Mouse (Mus musculus): ENCODE measurements around the gene Dspp. TPM values are rescaled to one million over a fixed set of nuclear protein-coding genes. Genes with fewer than 3 reads are reported as not detected.

Gene Dspp
- polyA plus RNA-seq (2012; rRNA removed), result not detected in 2 replicates

- H3K36me3 ChIP-seq (ENCODE audit: control insufficient read depth, insufficient read depth, low read length), result no peaks in the 10 kb centered on the region
- no peaks in the 10 kb centered on the region for H3K4me1 ChIP-seq (replicated peaks; ENCODE audit: control insufficient read depth, insufficient read depth, low read length)
- WGBS, result 91% methylated on average over 7 of the region's 7 CpGs
- TF ChIP-seq POLR2A (IDR thresholded peaks at IDR 0.05; ENCODE audit: control insufficient read depth, extremely low read depth, insufficient read depth, low read length, poor library complexity) (no peak), CTCF (IDR thresholded peaks at IDR 0.05; ENCODE audit: borderline replicate concordance, control insufficient read depth, extremely low read depth, insufficient read depth, low read length, poor library complexity) (no peak)
- no peak for DNase-seq
- H3K4me3 ChIP-seq (ENCODE audit: control insufficient read depth, insufficient read depth, low read length), result no peak within 1 kb of the TSS
- no peaks in the 10 kb centered on the region for H3K27me3 ChIP-seq (ENCODE audit: control insufficient read depth, insufficient read depth, low read length)
- no peak within 1 kb of the TSS for H3K27ac ChIP-seq (ENCODE audit: control insufficient read depth, insufficient read depth, low read length)
Observed at GRCm38 (mm10) chr5:104170412-104170811, at the start of gene Dspp. Gene Dspp, plus strand, starts transcription at chr5:104170712.

GRCm38 (mm10) chr5:104124016-104124658, 46.4 kb upstream of the Dspp start:
- Histone ChIP-seq H3K27ac (ENCODE audit: control insufficient read depth, insufficient read depth, low read length) (no peak overlapping the region), H3K36me3 (ENCODE audit: control insufficient read depth, insufficient read depth, low read length) (no peaks in the 10 kb centered on the region), H3K27me3 (ENCODE audit: control insufficient read depth, insufficient read depth, low read length) (no peaks in the 10 kb centered on the region), H3K4me3 (ENCODE audit: control insufficient read depth, insufficient read depth, low read length) (no peak overlapping the region), H3K4me1 (replicated peaks; ENCODE audit: control insufficient read depth, insufficient read depth, low read length) (no peaks in the 10 kb centered on the region)
- DNase-seq, result no peak
- WGBS, result 89% methylated on average over 6 of the region's 6 CpGs
- TF ChIP-seq CTCF (IDR thresholded peaks at IDR 0.05; ENCODE audit: borderline replicate concordance, control insufficient read depth, extremely low read depth, insufficient read depth, low read length, poor library complexity) (no peak), POLR2A (IDR thresholded peaks at IDR 0.05; ENCODE audit: control insufficient read depth, extremely low read depth, insufficient read depth, low read length, poor library complexity) (no peak)

- no peak for DNase-seq
- no peaks in the 10 kb centered on the region for H3K4me1 ChIP-seq (replicated peaks; ENCODE audit: control insufficient read depth, insufficient read depth, low read length)
- H3K36me3 ChIP-seq (ENCODE audit: control insufficient read depth, insufficient read depth, low read length), result no peaks in the 10 kb centered on the region
- H3K4me3 ChIP-seq (ENCODE audit: control insufficient read depth, insufficient read depth, low read length), result no peak overlapping the region
- H3K27ac ChIP-seq (ENCODE audit: control insufficient read depth, insufficient read depth, low read length), result no peak overlapping the region
- TF ChIP-seq POLR2A (IDR thresholded peaks at IDR 0.05; ENCODE audit: control insufficient read depth, extremely low read depth, insufficient read depth, low read length, poor library complexity) (no peak), CTCF (IDR thresholded peaks at IDR 0.05; ENCODE audit: borderline replicate concordance, control insufficient read depth, extremely low read depth, insufficient read depth, low read length, poor library complexity) (no peak)
- no peaks in the 10 kb centered on the region for H3K27me3 ChIP-seq (ENCODE audit: control insufficient read depth, insufficient read depth, low read length)
- 87% methylated on average over 12 of the region's 12 CpGs for WGBS
Observed at GRCm38 (mm10) chr5:104126561-104127320, 43.8 kb upstream of the Dspp start.

GRCm38 (mm10) chr5:104127351-104127750, 43.2 kb upstream of the Dspp start:
- no peak for TF ChIP-seq CTCF (IDR thresholded peaks at IDR 0.05; ENCODE audit: borderline replicate concordance, control insufficient read depth, extremely low read depth, insufficient read depth, low read length, poor library complexity)
- no peak for TF ChIP-seq POLR2A (IDR thresholded peaks at IDR 0.05; ENCODE audit: control insufficient read depth, extremely low read depth, insufficient read depth, low read length, poor library complexity)
- Histone ChIP-seq H3K27me3 (ENCODE audit: control insufficient read depth, insufficient read depth, low read length) (no peaks in the 10 kb centered on the region), H3K4me1 (replicated peaks; ENCODE audit: control insufficient read depth, insufficient read depth, low read length) (no peaks in the 10 kb centered on the region), H3K36me3 (ENCODE audit: control insufficient read depth, insufficient read depth, low read length) (no peaks in the 10 kb centered on the region), H3K4me3 (ENCODE audit: control insufficient read depth, insufficient read depth, low read length) (no peak overlapping the region), H3K27ac (ENCODE audit: control insufficient read depth, insufficient read depth, low read length) (no peak overlapping the region)
- no peak for DNase-seq
- 77% methylated on average over 1 of the region's 1 CpGs for WGBS

- DNase-seq, result no peak
- Histone ChIP-seq H3K27ac (ENCODE audit: control insufficient read depth, insufficient read depth, low read length) (no peak overlapping the region), H3K36me3 (ENCODE audit: control insufficient read depth, insufficient read depth, low read length) (no peaks in the 10 kb centered on the region), H3K4me1 (replicated peaks; ENCODE audit: control insufficient read depth, insufficient read depth, low read length) (no peaks in the 10 kb centered on the region), H3K27me3 (ENCODE audit: control insufficient read depth, insufficient read depth, low read length) (no peaks in the 10 kb centered on the region), H3K4me3 (ENCODE audit: control insufficient read depth, insufficient read depth, low read length) (no peak overlapping the region)
- WGBS, result 64% methylated on average over 12 of the region's 12 CpGs
- no peak for TF ChIP-seq CTCF (IDR thresholded peaks at IDR 0.05; ENCODE audit: borderline replicate concordance, control insufficient read depth, extremely low read depth, insufficient read depth, low read length, poor library complexity)
- no peak for TF ChIP-seq POLR2A (IDR thresholded peaks at IDR 0.05; ENCODE audit: control insufficient read depth, extremely low read depth, insufficient read depth, low read length, poor library complexity)
Observed at GRCm38 (mm10) chr5:104128281-104129031, 42.1 kb upstream of the Dspp start.

- no peak overlapping the region for H3K27ac ChIP-seq (ENCODE audit: control insufficient read depth, insufficient read depth, low read length)
- H3K4me1 ChIP-seq (replicated peaks; ENCODE audit: control insufficient read depth, insufficient read depth, low read length), result no peaks in the 10 kb centered on the region
- H3K36me3 ChIP-seq (ENCODE audit: control insufficient read depth, insufficient read depth, low read length), result no peaks in the 10 kb centered on the region
- H3K27me3 ChIP-seq (ENCODE audit: control insufficient read depth, insufficient read depth, low read length), result no peaks in the 10 kb centered on the region
- no peak for DNase-seq
- 92% methylated on average over 4 of the region's 4 CpGs for WGBS
- H3K4me3 ChIP-seq (ENCODE audit: control insufficient read depth, insufficient read depth, low read length), result no peak overlapping the region
- TF ChIP-seq CTCF (IDR thresholded peaks at IDR 0.05; ENCODE audit: borderline replicate concordance, control insufficient read depth, extremely low read depth, insufficient read depth, low read length, poor library complexity), result no peak
- no peak for TF ChIP-seq POLR2A (IDR thresholded peaks at IDR 0.05; ENCODE audit: control insufficient read depth, extremely low read depth, insufficient read depth, low read length, poor library complexity)
Observed at GRCm38 (mm10) chr5:104130891-104131290, 39.6 kb upstream of the Dspp start.
